Mouse (Mus musculus): ENCODE measurements at regions not wholly inside any gene's neighbourhood (a gene's known extent, or its start where the extent isn't known, plus 50 kb on each side); places are given as distances from the start of the nearest gene placed in this dataset.

- TF ChIP-seq CTCF (IDR thresholded peaks at IDR 0.05; ENCODE audit: low read depth, low read length) (no peak), POLR2A (IDR thresholded peaks at IDR 0.05; ENCODE audit: extremely low read depth, insufficient read depth, low read length) (no peak)
Measured at GRCm38 (mm10) chr12:12669931-12670330, 271.8 kb downstream of the Mycn start.
